Mouse (Mus musculus): ENCODE measurements around the gene Agbl1. TPM values are rescaled to one million over a fixed set of nuclear protein-coding genes. Genes with fewer than 3 reads are reported as not detected.
A peak's percentile ranks its signal among the peaks of the same experiment; 100 is the strongest.

The Agbl1 gene
- polyA plus RNA-seq, 1 experiment, result 0.63 TPM

DNA sequence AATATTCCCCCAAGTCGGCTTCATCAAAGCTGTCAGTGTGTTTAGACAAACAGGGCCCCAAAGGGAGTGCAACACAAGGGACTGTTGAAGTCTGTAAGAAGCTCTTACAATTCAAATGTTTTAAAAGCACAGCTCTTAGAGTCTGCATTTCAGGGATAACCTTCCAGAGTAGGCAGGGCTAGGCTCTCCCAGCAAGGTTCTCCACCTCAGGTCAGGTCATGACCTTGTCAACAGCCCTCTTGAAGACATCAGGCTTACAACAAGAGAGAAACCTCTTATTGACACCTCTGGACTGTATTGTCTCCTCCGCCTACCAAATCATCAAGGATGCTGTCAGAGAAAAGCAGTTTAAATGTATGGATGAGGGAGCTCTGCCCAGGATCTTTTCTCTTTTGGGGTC is 692.0 kb downstream of the Agbl1 start:
- no peak for TF ChIP-seq CTCF (IDR thresholded peaks at IDR 0.05; ENCODE audit: control insufficient read depth, insufficient read depth, insufficient replicate concordance, low read depth, low read length)
- TF ChIP-seq POLR2A (IDR thresholded peaks at IDR 0.05; ENCODE audit: control insufficient read depth, low read depth, low read length), result no peak
- no peak overlapping the region for H3K27ac ChIP-seq (ENCODE audit: control insufficient read depth, insufficient read depth, low read depth, low read length)
- no peak overlapping the region for H3K4me3 ChIP-seq (ENCODE audit: control insufficient read depth, low read depth, low read length)
- no peaks in the 10 kb centered on the region for H3K36me3 ChIP-seq (ENCODE audit: control insufficient read depth, insufficient read depth, low read length)
- no peaks in the 10 kb centered on the region for H3K4me1 ChIP-seq (ENCODE audit: control insufficient read depth, insufficient read depth, low read length)
- no peaks in the 10 kb centered on the region for H3K27me3 ChIP-seq (ENCODE audit: control insufficient read depth, insufficient read depth, low read length)

DNA sequence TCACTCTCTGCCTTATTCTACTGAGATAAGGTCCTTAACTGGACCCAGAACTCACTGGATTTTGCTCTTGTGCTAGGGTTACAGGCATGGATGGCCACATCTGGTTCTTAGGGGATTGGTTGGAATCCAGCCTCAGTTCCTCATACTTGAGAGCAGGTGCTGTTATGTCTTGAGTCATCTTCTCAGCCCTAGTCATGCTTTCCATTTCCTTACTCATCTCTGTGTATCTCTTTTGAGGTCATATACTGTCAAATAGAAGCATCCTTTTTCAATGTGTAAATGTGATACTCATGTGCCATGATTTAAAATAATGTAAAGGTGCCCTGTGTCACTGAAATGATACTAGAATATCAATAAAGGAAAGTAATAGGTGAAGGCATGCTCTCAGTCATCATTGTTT is 705.5 kb downstream of the Agbl1 start:
- no peak for TF ChIP-seq POLR2A (IDR thresholded peaks at IDR 0.05; ENCODE audit: control insufficient read depth, low read depth, low read length)
- no peak for TF ChIP-seq CTCF (IDR thresholded peaks at IDR 0.05; ENCODE audit: control insufficient read depth, insufficient read depth, insufficient replicate concordance, low read depth, low read length)

DNA sequence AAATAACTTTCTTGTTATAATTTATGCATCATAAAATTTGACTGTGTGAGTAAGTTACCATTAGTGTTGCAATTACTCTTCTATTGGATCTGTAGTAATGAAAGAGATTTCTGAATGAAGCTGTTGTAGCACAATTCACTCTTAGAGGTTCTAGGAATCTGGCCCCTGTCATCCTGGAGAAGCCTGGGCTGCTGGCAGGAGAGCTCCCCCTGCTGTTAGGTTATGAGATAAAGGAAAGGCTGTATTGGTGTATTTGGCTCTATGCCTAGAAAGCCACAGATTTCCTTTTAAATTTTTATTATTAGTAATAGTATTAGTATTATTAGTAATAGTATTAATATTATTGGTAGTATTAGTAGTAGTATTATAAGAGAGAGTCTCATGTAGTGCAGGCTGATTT is 711.8 kb downstream of the Agbl1 start:
- H3K4me3 ChIP-seq (ENCODE audit: control insufficient read depth, low read depth, low read length), result no peak overlapping the region
- no peaks in the 10 kb centered on the region for H3K36me3 ChIP-seq (ENCODE audit: control insufficient read depth, insufficient read depth, low read length)
- H3K27ac ChIP-seq (ENCODE audit: control insufficient read depth, insufficient read depth, low read depth, low read length), result no peak overlapping the region
- TF ChIP-seq POLR2A (IDR thresholded peaks at IDR 0.05; ENCODE audit: control insufficient read depth, low read depth, low read length) (no peak), CTCF (IDR thresholded peaks at IDR 0.05; ENCODE audit: control insufficient read depth, insufficient read depth, insufficient replicate concordance, low read depth, low read length) (peak; percentile 34; the same call in 1 of the 2 replicates)
- no peaks in the 10 kb centered on the region for H3K4me1 ChIP-seq (ENCODE audit: control insufficient read depth, insufficient read depth, low read length)
- H3K27me3 ChIP-seq (ENCODE audit: control insufficient read depth, insufficient read depth, low read length), result no peaks in the 10 kb centered on the region

More for the DNA sequence above, 705.5 kb downstream of the Agbl1 start:
- H3K27me3 ChIP-seq (ENCODE audit: control insufficient read depth, insufficient read depth, low read length), result no peaks in the 10 kb centered on the region
- no peak overlapping the region for H3K4me3 ChIP-seq (ENCODE audit: control insufficient read depth, low read depth, low read length)
- H3K27ac ChIP-seq (ENCODE audit: control insufficient read depth, insufficient read depth, low read depth, low read length), result no peak overlapping the region
- H3K36me3 ChIP-seq (ENCODE audit: control insufficient read depth, insufficient read depth, low read length), result no peaks in the 10 kb centered on the region
- H3K4me1 ChIP-seq (ENCODE audit: control insufficient read depth, insufficient read depth, low read length), result no peaks in the 10 kb centered on the region

DNA sequence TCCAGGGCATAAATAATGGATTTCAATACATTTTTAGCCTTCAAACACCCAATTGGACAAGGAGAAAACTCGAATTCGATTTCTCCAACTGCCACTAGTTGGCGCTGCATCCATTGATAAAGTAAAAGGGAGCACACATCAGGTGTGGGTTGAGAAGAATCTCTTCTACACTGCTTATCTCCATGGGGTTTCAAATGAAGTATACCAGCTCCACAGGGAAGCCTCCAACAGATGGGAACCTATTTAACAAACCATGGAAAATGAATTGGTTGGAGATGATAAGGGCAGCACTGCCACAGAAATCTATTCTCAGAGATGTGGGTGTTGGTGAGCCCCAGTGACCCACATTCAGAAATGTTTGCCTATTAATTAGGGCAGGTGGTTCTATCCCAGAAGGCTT is 741.6 kb downstream of the Agbl1 start:
- Histone ChIP-seq H3K36me3 (ENCODE audit: control insufficient read depth, insufficient read depth, low read length) (no peaks in the 10 kb centered on the region), H3K4me1 (ENCODE audit: control insufficient read depth, insufficient read depth, low read length) (no peaks in the 10 kb centered on the region), H3K27me3 (ENCODE audit: control insufficient read depth, insufficient read depth, low read length) (no peaks in the 10 kb centered on the region), H3K4me3 (ENCODE audit: control insufficient read depth, low read depth, low read length) (no peak overlapping the region), H3K27ac (ENCODE audit: control insufficient read depth, insufficient read depth, low read depth, low read length) (no peak overlapping the region)
- no peak for TF ChIP-seq CTCF (IDR thresholded peaks at IDR 0.05; ENCODE audit: control insufficient read depth, insufficient read depth, insufficient replicate concordance, low read depth, low read length)
- no peak for TF ChIP-seq POLR2A (IDR thresholded peaks at IDR 0.05; ENCODE audit: control insufficient read depth, low read depth, low read length)

DNA sequence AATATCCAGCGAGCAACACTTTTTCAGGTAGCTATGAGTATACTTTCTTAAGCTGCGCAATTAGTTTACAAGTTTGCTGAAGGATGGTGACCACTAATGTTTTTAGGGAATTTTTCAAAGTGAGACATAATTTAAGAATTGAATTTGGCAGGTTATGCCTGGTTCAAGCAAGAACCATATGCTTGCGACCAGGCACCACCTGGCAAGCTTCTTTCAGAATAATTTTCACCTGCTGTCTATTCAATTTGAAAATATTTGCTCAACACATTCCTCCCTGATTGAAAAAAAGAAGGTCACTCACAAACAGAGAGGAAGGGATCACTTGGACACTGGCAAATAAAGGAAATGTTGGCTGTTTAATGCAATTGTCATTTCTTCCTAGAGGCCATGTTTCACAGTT is 779.9 kb downstream of the Agbl1 start:
- Histone ChIP-seq H3K4me3 (ENCODE audit: control insufficient read depth, low read depth, low read length) (no peak overlapping the region), H3K27ac (ENCODE audit: control insufficient read depth, insufficient read depth, low read depth, low read length) (no peak overlapping the region), H3K36me3 (ENCODE audit: control insufficient read depth, insufficient read depth, low read length) (no peaks in the 10 kb centered on the region), H3K4me1 (ENCODE audit: control insufficient read depth, insufficient read depth, low read length) (no peaks in the 10 kb centered on the region), H3K27me3 (ENCODE audit: control insufficient read depth, insufficient read depth, low read length) (no peaks in the 10 kb centered on the region)
- no peak for TF ChIP-seq CTCF (IDR thresholded peaks at IDR 0.05; ENCODE audit: control insufficient read depth, insufficient read depth, insufficient replicate concordance, low read depth, low read length)
- TF ChIP-seq POLR2A (IDR thresholded peaks at IDR 0.05; ENCODE audit: control insufficient read depth, low read depth, low read length), result no peak

DNA sequence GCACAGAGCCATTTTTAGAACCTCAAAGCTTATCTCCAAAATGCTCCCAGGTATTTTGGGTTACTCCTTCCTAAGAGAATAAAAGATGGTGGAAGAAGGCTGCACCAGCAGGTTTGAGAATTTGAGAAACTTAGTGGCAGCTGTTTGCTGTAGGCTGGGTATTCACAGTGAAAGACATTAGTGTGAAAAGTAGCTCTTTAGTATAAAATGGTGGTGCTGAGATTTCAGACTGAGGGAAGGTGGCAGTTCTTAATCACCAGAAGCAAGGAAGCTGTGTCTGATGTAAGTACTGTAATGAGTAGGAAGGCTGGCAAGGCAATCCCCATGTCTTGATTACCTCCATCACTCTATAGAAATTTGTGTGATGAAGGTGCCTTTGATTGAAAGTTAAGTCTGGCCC is 799.3 kb downstream of the Agbl1 start:
- H3K36me3 ChIP-seq (ENCODE audit: control insufficient read depth, insufficient read depth, low read length), result no peaks in the 10 kb centered on the region
- no peaks in the 10 kb centered on the region for H3K27me3 ChIP-seq (ENCODE audit: control insufficient read depth, insufficient read depth, low read length)
- H3K4me1 ChIP-seq (ENCODE audit: control insufficient read depth, insufficient read depth, low read length), result no peaks in the 10 kb centered on the region
- H3K27ac ChIP-seq (ENCODE audit: control insufficient read depth, insufficient read depth, low read depth, low read length), result no peak overlapping the region
- no peak overlapping the region for H3K4me3 ChIP-seq (ENCODE audit: control insufficient read depth, low read depth, low read length)
- TF ChIP-seq POLR2A (IDR thresholded peaks at IDR 0.05; ENCODE audit: control insufficient read depth, low read depth, low read length) (no peak), CTCF (IDR thresholded peaks at IDR 0.05; ENCODE audit: control insufficient read depth, insufficient read depth, insufficient replicate concordance, low read depth, low read length) (no peak)

DNA sequence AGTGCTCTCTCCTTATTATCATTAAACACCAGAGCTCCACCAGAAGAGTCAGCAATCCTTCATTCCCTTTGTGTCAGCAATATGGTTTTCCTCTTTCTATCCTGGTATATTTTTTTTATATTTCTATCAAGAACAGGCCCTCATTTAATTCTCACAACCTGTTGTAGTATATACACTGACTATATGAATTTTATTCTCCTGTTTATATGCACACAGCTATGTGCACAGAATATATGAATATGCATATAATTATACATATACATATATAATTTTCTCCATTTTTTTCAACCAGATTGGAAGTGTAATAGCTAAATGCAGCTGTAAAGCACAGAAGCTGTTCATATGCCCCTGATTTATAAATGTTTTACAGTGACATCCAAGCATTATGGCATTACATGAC is 846.3 kb downstream of the Agbl1 start:
- H3K4me3 ChIP-seq (ENCODE audit: control insufficient read depth, low read depth, low read length), result no peak overlapping the region
- H3K27me3 ChIP-seq (ENCODE audit: control insufficient read depth, insufficient read depth, low read length), result no peaks in the 10 kb centered on the region
- H3K27ac ChIP-seq (ENCODE audit: control insufficient read depth, insufficient read depth, low read depth, low read length), result no peak overlapping the region
- no peaks in the 10 kb centered on the region for H3K36me3 ChIP-seq (ENCODE audit: control insufficient read depth, insufficient read depth, low read length)
- TF ChIP-seq CTCF (IDR thresholded peaks at IDR 0.05; ENCODE audit: control insufficient read depth, insufficient read depth, insufficient replicate concordance, low read depth, low read length) (no peak), POLR2A (IDR thresholded peaks at IDR 0.05; ENCODE audit: control insufficient read depth, low read depth, low read length) (no peak)
- no peaks in the 10 kb centered on the region for H3K4me1 ChIP-seq (ENCODE audit: control insufficient read depth, insufficient read depth, low read length)

DNA sequence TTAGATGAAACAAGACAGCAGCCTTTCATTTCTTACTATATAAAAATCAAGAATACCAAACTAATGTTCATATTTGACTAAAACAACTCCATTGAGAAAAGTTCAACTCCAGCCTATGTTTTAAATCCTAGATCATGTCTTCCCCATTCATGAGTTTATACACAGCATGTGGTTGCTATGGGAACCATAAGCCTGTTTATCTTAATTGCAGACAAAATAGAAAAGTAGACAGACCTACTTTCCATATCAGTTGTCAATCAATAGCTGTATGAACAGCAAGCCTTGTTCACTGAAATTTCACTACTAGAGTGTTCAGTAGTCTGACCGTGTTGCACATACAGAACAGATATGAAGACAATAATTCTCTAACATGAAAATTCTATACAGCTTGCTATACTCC is 857.6 kb downstream of the Agbl1 start:
- no peaks in the 10 kb centered on the region for H3K4me1 ChIP-seq (ENCODE audit: control insufficient read depth, insufficient read depth, low read length)
- no peak overlapping the region for H3K27ac ChIP-seq (ENCODE audit: control insufficient read depth, insufficient read depth, low read depth, low read length)
- H3K36me3 ChIP-seq (ENCODE audit: control insufficient read depth, insufficient read depth, low read length), result no peaks in the 10 kb centered on the region
- no peak for TF ChIP-seq POLR2A (IDR thresholded peaks at IDR 0.05; ENCODE audit: control insufficient read depth, low read depth, low read length)
- no peak for TF ChIP-seq CTCF (IDR thresholded peaks at IDR 0.05; ENCODE audit: control insufficient read depth, insufficient read depth, insufficient replicate concordance, low read depth, low read length)
- no peak overlapping the region for H3K4me3 ChIP-seq (ENCODE audit: control insufficient read depth, low read depth, low read length)
- H3K27me3 ChIP-seq (ENCODE audit: control insufficient read depth, insufficient read depth, low read length), result no peaks in the 10 kb centered on the region

Measured in testis, adult 2 months (tissue).